Mouse (Mus musculus): ENCODE measurements around the gene Zfp385a. TPM values are rescaled to one million over a fixed set of nuclear protein-coding genes. Genes with fewer than 3 reads are reported as not detected.
A peak's percentile ranks its signal among the peaks of the same experiment; 100 is the strongest.

Zfp385a gene
- polyA plus RNA-seq, 1 experiment from 2014 or later = 19.7 TPM

DNA sequence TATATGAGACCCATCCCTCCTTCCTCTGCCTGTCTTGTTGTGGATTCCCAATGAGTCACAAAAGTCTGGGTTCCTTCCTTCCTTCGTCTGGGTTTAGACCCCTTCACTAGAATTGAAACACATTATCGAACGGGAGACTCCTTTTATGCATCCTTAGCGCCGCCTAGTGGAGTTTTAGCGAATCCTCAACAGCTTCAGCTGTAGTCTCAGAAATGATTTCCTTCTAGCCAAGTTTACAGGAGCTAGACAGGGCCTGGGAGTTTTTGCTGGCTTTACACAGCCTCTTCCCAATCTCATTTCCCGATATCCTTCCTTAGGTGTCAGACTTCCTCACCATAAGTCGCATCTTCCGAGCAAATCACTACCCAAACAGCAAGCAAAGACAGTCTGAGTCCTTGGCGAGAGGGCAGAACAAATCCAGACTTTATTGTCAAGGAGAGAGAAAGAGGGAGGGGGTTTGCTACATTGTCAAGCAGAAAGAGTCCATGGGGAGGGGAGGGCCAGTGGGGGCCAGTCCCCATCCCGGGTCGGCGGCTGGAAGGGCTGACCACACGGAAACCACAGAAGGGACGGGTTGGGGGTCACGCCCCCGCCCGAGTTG, 26.3 kb downstream of the Zfp385a start:
- H3K4me2 ChIP-seq (replicated peaks; ENCODE audit: low read depth, low read length) = peak overlapping the region; percentile 50
- H3K9ac ChIP-seq (ENCODE audit: low read depth, low read length) = peak overlapping the region; percentile 42; the same call in 1 of the 2 replicates
- peak; percentile 87 for DNase-seq (ENCODE audit: low spot score)
- WGBS = 11% methylated on average over 18 of the region's 18 CpGs
- no peaks in the 10 kb centered on the region for H3K36me3 ChIP-seq (ENCODE audit: control insufficient read depth, insufficient read depth, low read length)
- H3K4me1 ChIP-seq (replicated peaks; ENCODE audit: control insufficient read depth, insufficient read depth, low read length) = peaks cover 11% of the 10 kb centered on the region
- H3K9me3 ChIP-seq (ENCODE audit: control insufficient read depth, low read length) = no peaks in the 10 kb centered on the region
- H3K4me3 ChIP-seq (ENCODE audit: low read depth, low read length) = no peak overlapping the region
- ATAC-seq (ENCODE audit: low FRiP score) = no peak
- no peaks in the 10 kb centered on the region for H3K27me3 ChIP-seq (ENCODE audit: control insufficient read depth, insufficient read depth, low read length)
- no peak overlapping the region for H3K27ac ChIP-seq (ENCODE audit: low read depth, low read length)

DNA sequence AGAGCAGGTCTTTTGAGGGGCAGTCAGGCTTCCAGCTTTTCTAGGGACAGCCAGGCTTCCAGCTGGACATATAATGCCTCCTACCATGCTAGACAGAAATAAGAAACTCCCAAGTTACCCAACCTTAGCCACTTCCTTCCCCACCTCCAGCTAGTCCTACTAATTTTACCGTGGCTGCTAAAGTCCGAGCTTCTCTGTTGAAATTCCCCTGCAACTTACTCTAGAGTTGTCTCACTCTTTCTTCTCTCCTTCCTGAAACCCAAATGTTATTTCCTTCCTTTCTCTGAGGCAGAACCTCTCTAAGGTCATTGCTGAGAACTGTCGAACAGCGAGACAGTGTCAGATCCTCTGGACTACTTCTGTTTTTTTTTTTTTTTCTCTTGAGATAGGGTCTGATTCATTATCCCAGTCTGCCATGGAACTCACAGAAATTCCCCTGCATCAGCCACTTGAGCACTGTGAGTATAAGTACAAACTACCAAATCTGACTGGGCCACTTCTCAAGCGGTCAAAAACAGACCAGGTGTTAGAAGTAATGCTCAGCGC, 29.5 kb downstream of the Zfp385a start, which contains the start of gene Gpr84:
Gene Gpr84 (minus strand): TSS at position 248 of the 546 bp plus-strand sequence.
- peaks cover 16% of the 10 kb centered on the region for H3K4me1 ChIP-seq (replicated peaks; ENCODE audit: control insufficient read depth, insufficient read depth, low read length)
- 68% methylated on average over 6 of the region's 6 CpGs for WGBS
- no peak within 1 kb of the TSS for H3K4me2 ChIP-seq (replicated peaks; ENCODE audit: low read depth, low read length)
- H3K36me3 ChIP-seq (ENCODE audit: control insufficient read depth, insufficient read depth, low read length) = no peaks in the 10 kb centered on the region
- ATAC-seq (ENCODE audit: low FRiP score) (no peak), DNase-seq (ENCODE audit: low spot score) (no peak)
- H3K27ac ChIP-seq (ENCODE audit: low read depth, low read length) = no peak within 1 kb of the TSS
- H3K4me3 ChIP-seq (ENCODE audit: low read depth, low read length) = no peak within 1 kb of the TSS
- H3K9me3 ChIP-seq (ENCODE audit: control insufficient read depth, low read length) = no peaks in the 10 kb centered on the region
- H3K9ac ChIP-seq (ENCODE audit: low read depth, low read length) = no peak within 1 kb of the TSS
- H3K27me3 ChIP-seq (ENCODE audit: control insufficient read depth, insufficient read depth, low read length) = no peaks in the 10 kb centered on the region

DNA sequence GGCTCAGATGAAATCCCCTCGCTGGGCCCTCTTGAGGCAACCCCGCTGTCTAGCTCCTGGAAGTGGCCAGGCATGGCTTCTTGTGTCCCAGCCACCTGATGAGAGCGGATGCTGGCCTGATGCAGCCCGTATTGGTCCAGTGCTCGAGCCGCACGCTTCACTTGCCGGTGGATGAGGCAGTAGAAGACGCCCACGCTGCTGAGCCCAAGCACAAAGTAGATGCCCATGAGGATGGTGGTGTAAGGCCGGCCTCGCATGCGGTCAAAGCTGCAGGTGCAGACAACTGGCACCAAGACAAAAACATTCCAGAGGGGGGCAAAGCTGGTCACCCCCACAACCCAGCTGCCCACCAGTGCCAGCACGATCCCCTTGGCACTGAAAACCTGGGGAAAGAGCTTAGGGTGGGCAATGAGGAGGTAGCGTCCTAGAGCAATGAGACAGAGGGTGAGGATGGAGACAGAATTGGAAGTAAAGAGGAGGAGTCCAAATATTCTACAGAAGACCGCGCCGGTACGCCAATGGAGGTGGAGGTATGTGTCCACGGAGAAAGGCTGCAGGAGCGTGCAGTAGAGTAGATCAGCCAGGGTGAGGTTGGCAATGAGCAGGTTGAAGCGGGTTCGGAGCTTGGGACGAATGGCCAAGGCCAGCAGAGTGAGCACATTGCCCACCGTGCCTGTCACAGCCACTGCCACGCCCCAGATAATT, 30.9 kb downstream of the Zfp385a start:
- 62% methylated on average over 26 of the region's 26 CpGs for WGBS
- no peak overlapping the region for H3K4me3 ChIP-seq (ENCODE audit: low read depth, low read length)
- no peaks in the 10 kb centered on the region for H3K9me3 ChIP-seq (ENCODE audit: control insufficient read depth, low read length)
- no peak overlapping the region for H3K27ac ChIP-seq (ENCODE audit: low read depth, low read length)
- peaks cover 14% of the 10 kb centered on the region for H3K4me1 ChIP-seq (replicated peaks; ENCODE audit: control insufficient read depth, insufficient read depth, low read length)
- H3K36me3 ChIP-seq (ENCODE audit: control insufficient read depth, insufficient read depth, low read length) = no peaks in the 10 kb centered on the region
- no peaks in the 10 kb centered on the region for H3K27me3 ChIP-seq (ENCODE audit: control insufficient read depth, insufficient read depth, low read length)
- no peak overlapping the region for H3K4me2 ChIP-seq (replicated peaks; ENCODE audit: low read depth, low read length)
- DNase-seq (ENCODE audit: low spot score) (no peak), ATAC-seq (ENCODE audit: low FRiP score) (no peak)
- peak overlapping the region; percentile 43; the same call in 1 of the 2 replicates for H3K9ac ChIP-seq (ENCODE audit: low read depth, low read length)

DNA sequence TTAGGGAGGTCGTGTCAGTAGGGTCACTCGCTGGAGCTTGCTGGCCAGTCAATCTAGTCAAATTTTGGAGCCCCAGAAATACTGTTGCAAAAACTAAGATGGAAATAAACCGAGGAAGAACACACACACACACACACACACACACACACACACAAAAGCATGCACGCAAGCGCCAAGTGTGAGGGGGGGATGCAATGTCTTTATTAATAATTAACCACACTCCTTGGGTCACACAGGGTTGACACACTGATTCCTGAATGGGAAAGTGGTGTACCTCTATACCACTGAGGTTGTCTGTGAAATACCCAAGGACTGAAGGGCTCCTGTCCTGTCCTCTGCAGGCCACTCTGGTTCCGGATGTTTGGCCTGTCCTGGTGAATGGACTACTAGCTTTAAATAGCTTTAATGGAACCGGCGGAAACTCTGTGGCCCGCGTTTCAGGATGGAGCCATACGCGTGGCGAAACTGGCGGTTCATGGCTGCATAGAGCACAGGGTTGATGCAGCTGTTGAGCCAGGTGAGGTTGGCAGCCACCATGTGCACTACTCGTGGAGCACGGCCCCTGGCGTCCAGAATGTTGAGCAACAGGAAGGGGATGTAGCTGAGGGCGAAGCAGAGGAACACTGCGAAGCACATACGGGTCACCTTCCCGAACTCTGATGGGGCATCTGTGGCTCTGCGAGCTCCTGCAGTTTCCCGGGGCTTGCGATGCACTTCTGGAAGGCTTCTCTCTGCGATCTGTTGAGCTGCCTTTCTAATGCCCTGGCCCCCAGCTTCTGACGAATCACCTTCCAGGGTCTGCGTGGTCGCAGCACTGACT, 31.6 kb downstream of the Zfp385a start:
- no peak overlapping the region for H3K4me2 ChIP-seq (replicated peaks; ENCODE audit: low read depth, low read length)
- peak overlapping the region; percentile 43; the same call in 1 of the 2 replicates for H3K9ac ChIP-seq (ENCODE audit: low read depth, low read length)
- 45% methylated on average over 28 of the region's 28 CpGs for WGBS
- no peaks in the 10 kb centered on the region for H3K36me3 ChIP-seq (ENCODE audit: control insufficient read depth, insufficient read depth, low read length)
- H3K9me3 ChIP-seq (ENCODE audit: control insufficient read depth, low read length) = no peaks in the 10 kb centered on the region
- H3K27me3 ChIP-seq (ENCODE audit: control insufficient read depth, insufficient read depth, low read length) = no peaks in the 10 kb centered on the region
- H3K4me1 ChIP-seq (replicated peaks; ENCODE audit: control insufficient read depth, insufficient read depth, low read length) = peaks cover 16% of the 10 kb centered on the region
- no peak for ATAC-seq (ENCODE audit: low FRiP score)
- H3K4me3 ChIP-seq (ENCODE audit: low read depth, low read length) = no peak overlapping the region
- no peak overlapping the region for H3K27ac ChIP-seq (ENCODE audit: low read depth, low read length)
- no peak for DNase-seq (ENCODE audit: low spot score)

DNA sequence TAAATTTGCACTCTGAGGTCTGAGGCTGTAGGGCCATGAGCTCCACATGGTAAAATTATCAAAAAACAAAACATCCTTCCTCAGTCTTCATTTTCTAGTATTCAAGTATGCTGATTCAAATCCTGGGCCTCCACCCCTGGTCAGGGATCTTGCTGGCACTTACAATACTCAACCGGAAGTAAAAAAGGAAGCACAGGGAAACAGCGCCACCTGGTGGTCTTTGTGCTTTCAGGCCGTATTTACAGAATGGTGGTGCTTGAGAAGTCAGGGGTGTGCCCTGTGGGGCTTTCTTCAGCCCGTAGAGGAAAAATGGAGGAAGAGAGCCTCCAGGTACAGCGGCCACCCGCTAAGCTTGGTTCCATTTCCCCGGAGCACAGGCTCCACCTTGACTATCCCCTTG, 32.8 kb downstream of the Zfp385a start:
- no peak for ATAC-seq (ENCODE audit: low FRiP score)
- H3K27ac ChIP-seq (ENCODE audit: low read depth, low read length) = peak overlapping the region; percentile 31; the same call in 1 of the 2 replicates
- no peak overlapping the region for H3K4me2 ChIP-seq (replicated peaks; ENCODE audit: low read depth, low read length)
- H3K36me3 ChIP-seq (ENCODE audit: control insufficient read depth, insufficient read depth, low read length) = no peaks in the 10 kb centered on the region
- H3K27me3 ChIP-seq (ENCODE audit: control insufficient read depth, insufficient read depth, low read length) = no peaks in the 10 kb centered on the region
- no peak overlapping the region for H3K4me3 ChIP-seq (ENCODE audit: low read depth, low read length)
- no peak overlapping the region for H3K9ac ChIP-seq (ENCODE audit: low read depth, low read length)
- DNase-seq (ENCODE audit: low spot score) = peak; percentile 99
- no peaks in the 10 kb centered on the region for H3K9me3 ChIP-seq (ENCODE audit: control insufficient read depth, low read length)
- peaks cover 23% of the 10 kb centered on the region for H3K4me1 ChIP-seq (replicated peaks; ENCODE audit: control insufficient read depth, insufficient read depth, low read length)
- under 1% methylated on average over 7 of the region's 7 CpGs for WGBS

DNA sequence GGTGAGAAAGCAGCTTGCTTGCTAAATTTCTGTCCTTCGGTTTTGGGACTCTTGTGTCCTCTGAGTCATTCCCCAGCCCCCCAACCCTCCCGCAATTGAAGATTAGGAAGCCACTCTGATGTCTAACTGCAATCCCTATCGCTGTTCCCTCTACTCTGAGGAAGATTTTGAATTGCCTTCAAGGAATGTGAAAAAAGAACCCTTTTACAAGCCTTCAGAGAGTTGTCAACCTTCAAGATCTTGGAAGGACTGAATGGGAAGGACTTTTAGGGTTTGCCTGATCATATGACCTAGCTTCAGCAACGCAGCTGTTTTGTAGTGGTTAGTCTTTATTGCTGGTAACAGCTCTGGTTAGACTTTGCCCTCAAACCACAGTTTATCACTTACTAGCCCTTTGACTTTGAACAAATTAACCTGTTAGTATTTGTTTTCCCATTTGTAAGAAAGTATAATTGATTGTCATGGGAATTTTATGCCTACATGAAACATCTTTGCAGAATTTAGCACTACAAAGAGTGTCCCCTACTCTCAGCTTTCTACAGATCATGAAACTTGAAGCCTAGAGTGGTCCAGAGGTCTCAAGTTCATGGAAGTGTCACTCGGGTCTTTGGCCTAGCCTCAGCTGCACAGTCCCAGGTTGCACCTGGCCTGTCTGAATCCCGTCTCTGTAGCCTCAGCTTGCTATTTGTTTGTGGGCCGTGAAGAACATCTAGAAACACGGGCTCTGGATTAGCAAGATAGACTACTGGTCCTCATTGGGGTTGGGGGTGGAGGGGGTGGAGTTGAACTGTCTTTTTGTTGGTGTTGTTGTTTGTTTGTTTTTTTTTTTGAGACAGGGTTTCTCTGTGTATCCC, 33.9 kb downstream of the Zfp385a start:
- Histone ChIP-seq H3K27me3 (ENCODE audit: control insufficient read depth, insufficient read depth, low read length) (no peaks in the 10 kb centered on the region), H3K36me3 (ENCODE audit: control insufficient read depth, insufficient read depth, low read length) (no peaks in the 10 kb centered on the region), H3K9ac (ENCODE audit: low read depth, low read length) (peak overlapping the region; percentile 75), H3K27ac (ENCODE audit: low read depth, low read length) (peak overlapping the region; percentile 97), H3K9me3 (ENCODE audit: control insufficient read depth, low read length) (no peaks in the 10 kb centered on the region), H3K4me1 (replicated peaks; ENCODE audit: control insufficient read depth, insufficient read depth, low read length) (peaks cover 33% of the 10 kb centered on the region), H3K4me3 (ENCODE audit: low read depth, low read length) (peak overlapping the region; percentile 31), H3K4me2 (replicated peaks; ENCODE audit: low read depth, low read length) (peak overlapping the region; percentile 74)
- 29% methylated on average over 8 of the region's 8 CpGs for WGBS
- no peak for ATAC-seq (ENCODE audit: low FRiP score)
- DNase-seq (ENCODE audit: low spot score) = no peak

DNA sequence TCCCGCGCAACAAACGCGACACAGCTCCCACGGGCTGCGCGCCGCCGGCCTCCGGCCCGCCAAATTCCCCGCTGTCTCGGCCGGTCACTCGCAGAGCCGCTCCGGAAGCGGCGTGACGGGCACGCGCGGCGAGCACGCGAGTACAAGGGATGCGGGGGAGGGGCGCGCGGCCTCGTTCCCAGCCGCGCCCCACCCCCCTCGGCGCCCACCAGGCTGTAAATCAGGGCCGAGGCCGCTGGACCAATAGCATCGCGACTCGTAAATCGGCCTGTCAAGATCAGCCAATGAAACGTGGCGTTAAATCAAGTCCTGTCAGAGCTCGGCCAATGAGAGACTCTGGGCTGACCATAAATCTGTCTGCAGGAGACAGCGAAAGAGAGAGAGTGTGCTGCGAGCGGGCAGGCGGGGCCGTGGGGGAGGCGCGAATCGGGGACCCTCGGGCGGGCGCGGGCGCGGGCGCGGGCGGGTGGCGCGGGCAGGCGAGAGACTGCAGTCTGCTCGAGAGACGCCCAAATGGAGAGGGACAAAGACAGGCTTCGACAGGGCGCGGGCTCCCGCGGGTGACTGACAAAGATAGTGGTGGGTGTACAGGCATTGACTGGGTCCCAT, 34.7 kb downstream of the Zfp385a start:
- peak; percentile 94 for ATAC-seq (ENCODE audit: low FRiP score)
- Histone ChIP-seq H3K9ac (ENCODE audit: low read depth, low read length) (peak overlapping the region; percentile 78), H3K4me2 (replicated peaks; ENCODE audit: low read depth, low read length) (peak overlapping the region; percentile 74), H3K4me3 (ENCODE audit: low read depth, low read length) (peak overlapping the region; percentile 34), H3K27ac (ENCODE audit: low read depth, low read length) (peak overlapping the region; percentile 97), H3K4me1 (replicated peaks; ENCODE audit: control insufficient read depth, insufficient read depth, low read length) (peaks cover 39% of the 10 kb centered on the region), H3K27me3 (ENCODE audit: control insufficient read depth, insufficient read depth, low read length) (no peaks in the 10 kb centered on the region), H3K36me3 (ENCODE audit: control insufficient read depth, insufficient read depth, low read length) (no peaks in the 10 kb centered on the region), H3K9me3 (ENCODE audit: control insufficient read depth, low read length) (no peaks in the 10 kb centered on the region)
- DNase-seq (ENCODE audit: low spot score) = peak; percentile 99
- under 1% methylated on average over 71 of the region's 71 CpGs for WGBS

Measured in hindbrain, embryonic 11.5 days (tissue).